Mouse (Mus musculus) ES-E14 (cell line): ENCODE measurements at regions not wholly inside any gene's neighbourhood (a gene's known extent, or its start where the extent isn't known, plus 50 kb on each side); places are given as distances from the start of the nearest gene placed in this dataset.

Experiments used
- CHD2 ChIP-seq: IDR thresholded peaks from 2 replicates; pipeline ENCODE4 v1.6.1; 2014; ENCODE audit warnings: mild to moderate bottlenecking, low read depth, low read length, inconsistent platforms
- MAFK ChIP-seq: IDR thresholded peaks from 2 replicates; pipeline ENCODE4 v1.6.1; 2014; ENCODE audit warnings: mild to moderate bottlenecking, low read depth, low read length, inconsistent platforms; ENCODE audit not compliant: insufficient read depth
- ZC3H11A ChIP-seq: IDR thresholded peaks from 2 replicates; pipeline ENCODE4 v1.6.1; 2012; ENCODE audit warnings: low read depth, mild to moderate bottlenecking, inconsistent platforms, low read length, borderline replicate concordance
- ZNF384 ChIP-seq: IDR thresholded peaks from 2 replicates; pipeline ENCODE4 v1.6.1; 2012; ENCODE audit warnings: low read depth, low read length, inconsistent platforms

- TF ChIP-seq ZNF384 = no peak
- TF ChIP-seq ZC3H11A = no peak
- TF ChIP-seq CHD2 = no peak
- no peak for TF ChIP-seq MAFK
These were observed 367.2 kb upstream of the Pik3r1 start for GRCm38 (mm10) chr13:102135210-102135609.
